Mouse (Mus musculus) G1E-ER4 (cell line): ENCODE data around the gene Tatdn2. TPM values are rescaled to one million over a fixed set of nuclear protein-coding genes. Genes with fewer than 3 reads are reported as not detected.

Source experiments
- GATA1 ChIP-seq: IDR thresholded peaks from one replicate; pipeline ENCODE4 v1.8.0; 2012; ENCODE audit warnings: low read length, inconsistent platforms
- polyA plus RNA-seq: library from polyadenylated mRNA; stranded (reverse); fragments of >175 nt; gene quantifications from 2 replicates; pipeline ENCODE4 v1.2.3, GENCODE M21; 2012

Tatdn2 gene
- polyA plus RNA-seq, 1 experiment, result 55.8 TPM

GRCm38 (mm10) chr6:113662964-113663700 is 33.7 kb upstream of the Tatdn2 start:
- no peak for TF ChIP-seq GATA1

- no peak for TF ChIP-seq GATA1
Observed at GRCm38 (mm10) chr6:113664305-113664704, 32.5 kb upstream of the Tatdn2 start.

- TF ChIP-seq GATA1, result no peak
Observed at GRCm38 (mm10) chr6:113667611-113668122, 29.2 kb upstream of the Tatdn2 start.

- TF ChIP-seq GATA1, result no peak
Observed at GRCm38 (mm10) chr6:113668287-113669154, 28.3 kb upstream of the Tatdn2 start.

- no peak for TF ChIP-seq GATA1
Observed at GRCm38 (mm10) chr6:113669821-113670220, 27.0 kb upstream of the Tatdn2 start.

GRCm38 (mm10) chr6:113672989-113673388 is 23.9 kb upstream of the Tatdn2 start:
- no peak for TF ChIP-seq GATA1

GRCm38 (mm10) chr6:113675234-113675633 is 21.6 kb upstream of the Tatdn2 start:
- no peak for TF ChIP-seq GATA1

GRCm38 (mm10) chr6:113675991-113676390 is 20.9 kb upstream of the Tatdn2 start:
- no peak for TF ChIP-seq GATA1

- no peak for TF ChIP-seq GATA1
Observed at GRCm38 (mm10) chr6:113677070-113677734, 19.6 kb upstream of the Tatdn2 start.

GRCm38 (mm10) chr6:113678246-113679012 is 18.4 kb upstream of the Tatdn2 start:
- no peak for TF ChIP-seq GATA1

GRCm38 (mm10) chr6:113679993-113680566 is 16.8 kb upstream of the Tatdn2 start:
- TF ChIP-seq GATA1, result no peak

GRCm38 (mm10) chr6:113681271-113681670 is 15.6 kb upstream of the Tatdn2 start:
- no peak for TF ChIP-seq GATA1

- no peak for TF ChIP-seq GATA1
Observed at GRCm38 (mm10) chr6:113683081-113683825, 13.6 kb upstream of the Tatdn2 start.

- TF ChIP-seq GATA1, result no peak
Observed at GRCm38 (mm10) chr6:113686551-113687125, 10.2 kb upstream of the Tatdn2 start.

- TF ChIP-seq GATA1, result no peak
Observed at GRCm38 (mm10) chr6:113690008-113690399, 6.8 kb upstream of the Tatdn2 start.
